Mouse (Mus musculus): ENCODE results near the gene Slc36a2. TPM values are rescaled to one million over a fixed set of nuclear protein-coding genes. Genes with fewer than 3 reads are reported as not detected.

Slc36a2 gene
- polyA plus RNA-seq, 1 experiment from 2014 or later: 5.7 TPM

DNA sequence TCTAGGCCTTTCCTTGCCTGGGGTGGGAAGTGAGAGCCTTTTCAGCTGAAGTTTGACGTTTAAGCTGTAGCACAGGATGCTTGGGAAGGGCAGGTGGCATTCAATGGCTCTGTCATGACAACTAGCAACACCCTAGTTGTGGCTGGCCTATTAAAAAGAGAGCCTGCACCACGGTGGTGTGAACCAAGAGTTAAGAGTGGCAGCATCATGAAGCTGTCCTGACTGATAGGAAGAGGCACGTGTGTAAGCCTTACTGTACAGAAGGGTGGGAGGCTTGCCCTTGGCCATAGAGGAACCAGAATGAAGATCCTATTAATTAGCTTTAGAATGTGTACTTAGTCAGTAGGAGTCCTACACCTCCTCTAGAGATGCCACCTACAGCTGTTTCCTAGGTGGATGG is 56.5 kb downstream of the Slc36a2 start:
- no peak overlapping the region for H3K27ac ChIP-seq (ENCODE audit: low read depth)
- ATAC-seq (no peak), DNase-seq (no peak)
- TF ChIP-seq CTCF (IDR thresholded peaks at IDR 0.05; ENCODE audit: low read depth) (no peak), EP300 (IDR thresholded peaks at IDR 0.05; ENCODE audit: low read depth) (no peak)
- H3K4me3 ChIP-seq (ENCODE audit: low read depth, low read length): no peak overlapping the region
- no peaks in the 10 kb centered on the region for H3K27me3 ChIP-seq (ENCODE audit: insufficient read depth, low read length)
- no peaks in the 10 kb centered on the region for H3K9me3 ChIP-seq (ENCODE audit: low read length)
- H3K4me1 ChIP-seq (ENCODE audit: insufficient read depth): 0 out of 2 replicates have a peak, but pooled peaks cover 3% of the 10 kb centered on the region
- no peak overlapping the region for H3K9ac ChIP-seq (replicated peaks)
- WGBS (ENCODE audit: insufficient replicate concordance): 55% methylated on average over 3 of the region's 3 CpGs
- no peaks in the 10 kb centered on the region for H3K36me3 ChIP-seq (replicated peaks; ENCODE audit: insufficient read depth, low read length)
- H3K4me2 ChIP-seq (ENCODE audit: low read depth, low read length): no peak overlapping the region

DNA sequence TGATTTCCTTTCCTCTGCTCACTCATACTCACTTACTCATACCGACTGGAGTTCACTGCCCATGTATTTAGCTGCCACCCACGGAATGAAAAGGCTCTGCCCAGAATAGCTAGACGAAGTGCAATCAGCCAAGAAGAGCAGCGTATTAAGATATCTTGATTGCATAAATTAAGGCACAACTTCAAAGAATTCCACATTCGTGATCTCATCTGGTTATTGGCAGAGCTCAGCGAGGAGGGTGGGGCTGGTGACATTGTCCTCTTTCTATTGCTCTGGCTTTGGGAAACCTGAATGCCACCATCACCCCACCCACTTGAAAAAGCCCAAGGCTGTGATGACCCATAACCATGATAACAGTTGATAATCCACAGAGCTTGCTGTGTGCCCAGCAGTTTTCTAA is 56.9 kb downstream of the Slc36a2 start:
- TF ChIP-seq EP300 (IDR thresholded peaks at IDR 0.05; ENCODE audit: low read depth) (no peak), CTCF (IDR thresholded peaks at IDR 0.05; ENCODE audit: low read depth) (no peak)
- H3K36me3 ChIP-seq (replicated peaks; ENCODE audit: insufficient read depth, low read length): no peaks in the 10 kb centered on the region
- no peak overlapping the region for H3K27ac ChIP-seq (ENCODE audit: low read depth)
- ATAC-seq (no peak), DNase-seq (no peak)
- H3K4me3 ChIP-seq (ENCODE audit: low read depth, low read length): no peak overlapping the region
- H3K9ac ChIP-seq (replicated peaks): no peak overlapping the region
- H3K27me3 ChIP-seq (ENCODE audit: insufficient read depth, low read length): no peaks in the 10 kb centered on the region
- 56% methylated on average over 6 of the region's 6 CpGs for WGBS (ENCODE audit: insufficient replicate concordance)
- no peaks in the 10 kb centered on the region for H3K9me3 ChIP-seq (ENCODE audit: low read length)
- no peak overlapping the region for H3K4me2 ChIP-seq (ENCODE audit: low read depth, low read length)
- H3K4me1 ChIP-seq (ENCODE audit: insufficient read depth): 0 out of 2 replicates have a peak, but pooled peaks cover 3% of the 10 kb centered on the region

DNA sequence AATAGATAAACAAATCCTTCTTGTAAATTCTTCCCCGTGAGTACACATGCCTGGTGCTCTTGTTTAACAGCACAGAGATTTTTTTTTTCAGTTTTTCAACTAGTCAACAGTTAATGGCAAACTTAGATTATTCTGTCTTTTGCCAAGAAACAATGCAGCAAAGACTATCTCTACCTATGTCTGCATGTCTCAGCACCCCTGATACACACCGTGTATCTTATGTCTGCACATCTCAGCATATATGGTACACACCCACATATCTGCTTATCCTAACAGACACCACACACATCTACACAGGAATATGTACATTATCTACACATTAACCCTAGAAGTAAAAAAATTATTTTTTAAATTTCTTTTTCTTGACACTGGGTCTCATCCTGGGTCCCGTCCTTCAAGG is 58.2 kb downstream of the Slc36a2 start:
- H3K27ac ChIP-seq (ENCODE audit: low read depth): no peak overlapping the region
- 51% methylated on average over 3 of the region's 3 CpGs for WGBS (ENCODE audit: insufficient replicate concordance)

DNA sequence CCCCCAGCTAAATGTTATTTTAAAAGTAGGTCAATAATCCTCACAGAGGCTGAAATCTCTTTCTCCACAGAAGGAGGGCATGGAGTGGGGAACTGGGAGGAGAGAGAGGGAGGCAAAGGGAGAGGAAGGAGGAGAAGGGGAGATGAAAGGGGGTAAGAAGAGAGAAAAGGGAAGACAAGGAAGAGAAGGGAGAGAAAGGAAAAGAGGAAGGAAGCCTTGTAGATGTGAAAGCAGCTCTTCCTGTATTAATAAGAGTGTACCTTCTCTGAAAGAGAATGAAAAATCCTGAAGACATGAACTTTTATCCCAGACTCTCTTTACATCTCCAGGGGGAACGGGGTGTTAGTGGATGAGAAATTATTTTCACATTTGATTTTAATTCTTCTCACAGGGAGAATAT is 63.4 kb downstream of the Slc36a2 start:
- Histone ChIP-seq H3K4me1 (ENCODE audit: insufficient read depth) (peaks cover 13% of the 10 kb centered on the region), H3K27me3 (ENCODE audit: insufficient read depth, low read length) (no peaks in the 10 kb centered on the region), H3K9me3 (ENCODE audit: low read length) (peaks cover 3% of the 10 kb centered on the region), H3K27ac (ENCODE audit: low read depth) (peak overlapping the region; percentile 90), H3K9ac (replicated peaks) (no peak overlapping the region), H3K36me3 (replicated peaks; ENCODE audit: insufficient read depth, low read length) (no peaks in the 10 kb centered on the region), H3K4me2 (ENCODE audit: low read depth, low read length) (no peak overlapping the region; the same call in 1 of the 2 replicates), H3K4me3 (ENCODE audit: low read depth, low read length) (no peak overlapping the region)
- TF ChIP-seq EP300 (IDR thresholded peaks at IDR 0.05; ENCODE audit: low read depth): no peak
- TF ChIP-seq CTCF (IDR thresholded peaks at IDR 0.05; ENCODE audit: low read depth): no peak
- DNase-seq (no peak), ATAC-seq (no peak)
- 58% methylated on average over 1 of the region's 1 CpGs for whole genome bisulfite sequencing (ENCODE audit: insufficient replicate concordance)

More for the DNA sequence above, 58.2 kb downstream of the Slc36a2 start:
- no peak for DNase-seq
- Histone ChIP-seq H3K36me3 (replicated peaks; ENCODE audit: insufficient read depth, low read length) (no peaks in the 10 kb centered on the region), H3K27me3 (ENCODE audit: insufficient read depth, low read length) (no peaks in the 10 kb centered on the region), H3K9ac (replicated peaks) (no peak overlapping the region), H3K4me3 (ENCODE audit: low read depth, low read length) (no peak overlapping the region), H3K4me1 (ENCODE audit: insufficient read depth) (peaks cover 5% of the 10 kb centered on the region; the same call in 1 of the 2 replicates), H3K4me2 (ENCODE audit: low read depth, low read length) (no peak overlapping the region), H3K9me3 (ENCODE audit: low read length) (no peaks in the 10 kb centered on the region)
- TF ChIP-seq CTCF (IDR thresholded peaks at IDR 0.05; ENCODE audit: low read depth) (no peak), EP300 (IDR thresholded peaks at IDR 0.05; ENCODE audit: low read depth) (no peak)
- ATAC-seq: no peak

DNA sequence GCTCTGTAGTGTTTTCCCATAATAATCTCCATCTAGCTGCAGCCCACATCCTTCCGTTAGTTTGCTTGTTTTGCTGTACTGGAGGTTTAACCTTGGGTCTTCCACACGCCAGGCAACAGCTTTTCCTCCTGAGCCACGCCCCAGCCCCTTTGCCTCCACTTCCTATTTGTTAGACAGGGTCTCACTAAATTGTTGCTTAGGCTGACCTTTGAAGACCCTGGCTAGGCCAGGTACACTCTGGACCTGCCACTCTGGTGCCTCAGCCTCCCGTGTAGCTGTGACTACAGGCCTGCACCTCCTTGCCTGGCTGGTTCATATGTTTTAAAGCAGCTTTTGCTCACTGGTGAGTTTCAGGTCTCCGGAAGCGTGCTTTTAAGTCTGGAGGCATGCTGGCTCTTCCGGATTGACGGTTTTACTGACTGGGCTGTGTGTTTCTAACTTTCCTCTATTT is 64.0 kb downstream of the Slc36a2 start:
- DNase-seq (peak; percentile 21), ATAC-seq (peak; percentile 23; the same call in 1 of the 2 replicates)
- Histone ChIP-seq H3K4me1 (ENCODE audit: insufficient read depth) (peaks cover 13% of the 10 kb centered on the region), H3K27me3 (ENCODE audit: insufficient read depth, low read length) (no peaks in the 10 kb centered on the region), H3K9me3 (ENCODE audit: low read length) (peaks cover 3% of the 10 kb centered on the region), H3K27ac (ENCODE audit: low read depth) (peak overlapping the region; percentile 90), H3K36me3 (replicated peaks; ENCODE audit: insufficient read depth, low read length) (no peaks in the 10 kb centered on the region), H3K4me3 (ENCODE audit: low read depth, low read length) (no peak overlapping the region), H3K4me2 (ENCODE audit: low read depth, low read length) (no peak overlapping the region), H3K9ac (replicated peaks) (no peak overlapping the region)
- no peak for TF ChIP-seq EP300 (IDR thresholded peaks at IDR 0.05; ENCODE audit: low read depth)
- TF ChIP-seq CTCF (IDR thresholded peaks at IDR 0.05; ENCODE audit: low read depth): no peak
- 41% methylated on average over 8 of the region's 8 CpGs for WGBS (ENCODE audit: insufficient replicate concordance)

DNA sequence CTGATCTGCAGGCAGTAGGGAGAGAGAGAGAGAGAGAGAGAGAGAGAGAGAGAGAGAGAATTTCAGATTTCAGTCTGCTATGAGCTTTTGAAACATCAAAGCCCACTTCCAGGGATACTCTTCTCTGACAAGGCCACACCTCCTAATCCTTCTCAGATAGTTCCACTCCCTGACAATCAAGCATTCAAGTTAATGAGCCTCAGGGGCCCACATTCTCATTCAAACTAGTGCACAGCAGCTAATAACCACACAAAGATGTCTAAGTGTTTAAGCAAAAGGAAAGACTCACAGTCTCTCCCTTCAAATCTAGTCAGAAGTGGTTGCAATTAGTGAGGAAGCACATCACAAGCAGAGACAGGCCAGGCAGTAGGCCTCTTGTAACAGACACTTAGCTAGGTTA is 64.6 kb downstream of the Slc36a2 start:
- Histone ChIP-seq H3K27ac (ENCODE audit: low read depth) (peak overlapping the region; percentile 90), H3K36me3 (replicated peaks; ENCODE audit: insufficient read depth, low read length) (no peaks in the 10 kb centered on the region), H3K4me1 (ENCODE audit: insufficient read depth) (peaks cover 13% of the 10 kb centered on the region), H3K4me2 (ENCODE audit: low read depth, low read length) (no peak overlapping the region), H3K9ac (replicated peaks) (no peak overlapping the region), H3K27me3 (ENCODE audit: insufficient read depth, low read length) (no peaks in the 10 kb centered on the region), H3K4me3 (ENCODE audit: low read depth, low read length) (no peak overlapping the region), H3K9me3 (ENCODE audit: low read length) (peaks cover 3% of the 10 kb centered on the region)
- DNase-seq (no peak), ATAC-seq (no peak)
- TF ChIP-seq EP300 (IDR thresholded peaks at IDR 0.05; ENCODE audit: low read depth) (no peak), CTCF (IDR thresholded peaks at IDR 0.05; ENCODE audit: low read depth) (no peak)

DNA sequence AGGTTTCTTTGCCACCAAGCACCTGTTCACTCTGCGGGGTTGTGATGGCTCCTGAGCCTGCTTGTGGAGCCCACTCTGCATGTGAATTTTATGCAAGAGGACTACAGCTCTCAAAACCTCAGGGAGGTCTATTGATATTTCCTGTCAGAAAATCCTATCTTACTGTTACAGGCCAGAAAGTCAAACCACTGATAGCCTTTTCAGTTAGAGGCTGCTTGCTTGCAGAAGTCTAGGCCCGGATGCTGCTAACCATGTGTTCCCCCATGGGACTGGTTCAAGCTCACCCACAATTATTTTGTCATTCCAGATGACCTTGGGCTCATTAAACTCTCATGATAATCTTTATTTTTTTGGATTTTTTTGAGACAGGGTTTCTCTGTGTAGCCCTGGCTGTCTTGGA is 67.8 kb downstream of the Slc36a2 start:
- no peak overlapping the region for H3K4me2 ChIP-seq (ENCODE audit: low read depth, low read length)
- no peak overlapping the region for H3K27ac ChIP-seq (ENCODE audit: low read depth)
- ATAC-seq (no peak), DNase-seq (no peak)
- H3K4me3 ChIP-seq (ENCODE audit: low read depth, low read length): no peak overlapping the region
- peaks cover 18% of the 10 kb centered on the region for H3K4me1 ChIP-seq (ENCODE audit: insufficient read depth)
- TF ChIP-seq EP300 (IDR thresholded peaks at IDR 0.05; ENCODE audit: low read depth) (no peak), CTCF (IDR thresholded peaks at IDR 0.05; ENCODE audit: low read depth) (no peak)
- no peaks in the 10 kb centered on the region for H3K27me3 ChIP-seq (ENCODE audit: insufficient read depth, low read length)
- H3K9me3 ChIP-seq (ENCODE audit: low read length): peaks cover 3% of the 10 kb centered on the region
- no peak overlapping the region for H3K9ac ChIP-seq (replicated peaks)
- H3K36me3 ChIP-seq (replicated peaks; ENCODE audit: insufficient read depth, low read length): no peaks in the 10 kb centered on the region
- 40% methylated on average over 2 of the region's 2 CpGs for WGBS (ENCODE audit: insufficient replicate concordance)

Data from liver, postnatal 0 days (tissue).